Mouse (Mus musculus): ENCODE measurements around the gene Krtap10-10. TPM values are rescaled to one million over a fixed set of nuclear protein-coding genes. Genes with fewer than 3 reads are reported as not detected.

The Krtap10-10 gene
- polyA plus RNA-seq, 1 experiment from 2014 or later = not detected

DNA sequence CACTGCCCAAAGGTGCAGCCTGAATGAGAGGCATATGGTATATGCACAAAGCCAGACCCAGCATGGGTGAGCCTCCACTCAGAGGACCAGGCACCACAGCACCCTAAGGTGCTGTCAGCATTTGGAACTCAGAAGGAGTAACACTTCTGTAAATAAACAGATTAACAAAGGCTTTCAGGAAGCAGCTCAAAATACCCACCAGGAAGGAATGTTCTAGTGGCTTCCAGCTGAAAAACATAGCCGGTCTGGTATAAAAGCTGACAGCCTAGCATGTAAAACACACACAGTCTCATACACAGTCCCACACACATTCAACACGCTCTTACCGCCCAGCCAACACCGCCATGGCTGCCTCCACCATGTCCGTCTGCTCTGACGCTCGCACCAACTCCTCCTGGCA is 25.9 kb downstream of the Krtap10-10 start, which contains the start of gene Gm3285:
TSS of gene Gm3285 (plus strand) at position 301 of the 400 bp plus-strand sequence.
- Histone ChIP-seq H3K36me3 (ENCODE audit: control insufficient read depth, insufficient read depth, low read length) (no peaks in the 10 kb centered on the region), H3K9me3 (ENCODE audit: control insufficient read depth, low read length) (no peaks in the 10 kb centered on the region), H3K4me3 (ENCODE audit: low read length) (no peak within 1 kb of the TSS), H3K27ac (ENCODE audit: low read length) (no peak within 1 kb of the TSS), H3K9ac (ENCODE audit: low read depth, low read length) (no peak within 1 kb of the TSS), H3K4me1 (ENCODE audit: control insufficient read depth, insufficient read depth, low read length) (0 out of 2 replicates have a peak, but pooled peaks cover 2% of the 10 kb centered on the region), H3K4me2 (ENCODE audit: low read depth, low read length) (no peak within 1 kb of the TSS), H3K27me3 (replicated peaks; ENCODE audit: control insufficient read depth, insufficient read depth, low read length) (no peaks in the 10 kb centered on the region)
- 50% methylated on average over 7 of the region's 7 CpGs for WGBS
- no peak for ATAC-seq

GRCm38 (mm10) chr10:77864067-77864761 is 28.5 kb downstream of the Krtap10-10 start:
- Histone ChIP-seq H3K9ac (ENCODE audit: low read depth, low read length) (peak overlapping the region; percentile 52), H3K4me1 (ENCODE audit: control insufficient read depth, insufficient read depth, low read length) (0 out of 2 replicates have a peak, but pooled peaks cover 2% of the 10 kb centered on the region), H3K27ac (ENCODE audit: low read length) (no peak overlapping the region), H3K27me3 (replicated peaks; ENCODE audit: control insufficient read depth, insufficient read depth, low read length) (no peaks in the 10 kb centered on the region), H3K4me3 (ENCODE audit: low read length) (peak overlapping the region; percentile 35), H3K9me3 (ENCODE audit: control insufficient read depth, low read length) (no peaks in the 10 kb centered on the region), H3K4me2 (ENCODE audit: low read depth, low read length) (peak overlapping the region; percentile 51), H3K36me3 (ENCODE audit: control insufficient read depth, insufficient read depth, low read length) (no peaks in the 10 kb centered on the region)
- peak; percentile 97 for ATAC-seq
- 26% methylated on average over 14 of the region's 14 CpGs for WGBS

DNA sequence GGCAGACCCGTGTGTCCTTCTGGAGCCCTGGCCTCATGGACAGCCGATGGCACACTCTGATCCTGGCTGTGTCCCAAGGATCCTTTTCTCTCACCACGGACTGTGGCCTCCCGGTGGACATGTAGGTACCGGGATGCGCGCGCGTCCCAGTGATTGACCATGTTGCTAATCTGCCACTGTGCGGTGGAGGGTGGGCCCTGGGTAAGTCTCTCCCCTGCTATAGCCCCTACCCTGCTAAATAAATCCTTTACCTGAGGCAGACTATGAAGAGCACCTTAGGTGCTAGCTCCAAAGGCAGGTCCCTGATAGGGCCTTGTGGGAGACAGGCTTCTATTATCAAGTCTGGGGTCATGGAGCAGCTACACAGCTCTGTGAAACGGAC is 29.0 kb downstream of the Krtap10-10 start:
- ATAC-seq = no peak; the same call in 1 of the 2 replicates

DNA sequence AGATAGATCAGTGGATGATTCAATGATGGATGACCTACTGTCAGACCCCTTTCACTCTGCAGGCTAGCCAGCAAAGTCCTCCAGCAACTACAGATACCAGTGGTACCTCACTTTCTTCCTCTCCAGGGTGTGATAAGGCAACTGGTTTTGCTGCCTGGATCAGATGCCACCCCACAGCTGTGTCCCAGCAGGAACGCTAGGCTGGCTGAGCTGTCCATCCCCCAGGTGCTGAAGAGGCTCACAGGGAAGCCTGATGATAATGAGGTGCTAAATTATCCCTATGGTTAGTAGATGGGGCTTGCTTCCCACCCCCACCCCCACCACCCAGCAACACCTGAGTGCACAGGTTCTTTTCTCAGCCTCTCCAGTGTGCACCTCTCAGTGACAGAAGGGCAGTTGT is 31.8 kb downstream of the Krtap10-10 start:
- no peaks in the 10 kb centered on the region for H3K9me3 ChIP-seq (ENCODE audit: control insufficient read depth, low read length)
- H3K27me3 ChIP-seq (replicated peaks; ENCODE audit: control insufficient read depth, insufficient read depth, low read length) = no peaks in the 10 kb centered on the region
- no peak overlapping the region for H3K4me3 ChIP-seq (ENCODE audit: low read length)
- H3K4me2 ChIP-seq (ENCODE audit: low read depth, low read length) = no peak overlapping the region
- 0 out of 2 replicates have a peak, but pooled peaks cover 2% of the 10 kb centered on the region for H3K4me1 ChIP-seq (ENCODE audit: control insufficient read depth, insufficient read depth, low read length)
- ATAC-seq = no peak
- H3K9ac ChIP-seq (ENCODE audit: low read depth, low read length) = no peak overlapping the region
- no peak overlapping the region for H3K27ac ChIP-seq (ENCODE audit: low read length)
- no peaks in the 10 kb centered on the region for H3K36me3 ChIP-seq (ENCODE audit: control insufficient read depth, insufficient read depth, low read length)
- WGBS = 6% methylated on average over 1 of the region's 1 CpGs

More for the DNA sequence above, 29.0 kb downstream of the Krtap10-10 start:
- Histone ChIP-seq H3K27ac (ENCODE audit: low read length) (no peak overlapping the region), H3K9me3 (ENCODE audit: control insufficient read depth, low read length) (no peaks in the 10 kb centered on the region), H3K36me3 (ENCODE audit: control insufficient read depth, insufficient read depth, low read length) (no peaks in the 10 kb centered on the region), H3K4me3 (ENCODE audit: low read length) (peak overlapping the region; percentile 35), H3K9ac (ENCODE audit: low read depth, low read length) (peak overlapping the region; percentile 52), H3K4me1 (ENCODE audit: control insufficient read depth, insufficient read depth, low read length) (0 out of 2 replicates have a peak, but pooled peaks cover 2% of the 10 kb centered on the region), H3K27me3 (replicated peaks; ENCODE audit: control insufficient read depth, insufficient read depth, low read length) (no peaks in the 10 kb centered on the region), H3K4me2 (ENCODE audit: low read depth, low read length) (peak overlapping the region; percentile 51)
- 29% methylated on average over 11 of the region's 11 CpGs for WGBS

GRCm38 (mm10) chr10:77869651-77870050 is 33.9 kb downstream of the Krtap10-10 start:
- Histone ChIP-seq H3K9ac (ENCODE audit: low read depth, low read length) (no peak overlapping the region), H3K9me3 (ENCODE audit: control insufficient read depth, low read length) (no peaks in the 10 kb centered on the region)
- 82% methylated on average over 7 of the region's 7 CpGs for WGBS

DNA sequence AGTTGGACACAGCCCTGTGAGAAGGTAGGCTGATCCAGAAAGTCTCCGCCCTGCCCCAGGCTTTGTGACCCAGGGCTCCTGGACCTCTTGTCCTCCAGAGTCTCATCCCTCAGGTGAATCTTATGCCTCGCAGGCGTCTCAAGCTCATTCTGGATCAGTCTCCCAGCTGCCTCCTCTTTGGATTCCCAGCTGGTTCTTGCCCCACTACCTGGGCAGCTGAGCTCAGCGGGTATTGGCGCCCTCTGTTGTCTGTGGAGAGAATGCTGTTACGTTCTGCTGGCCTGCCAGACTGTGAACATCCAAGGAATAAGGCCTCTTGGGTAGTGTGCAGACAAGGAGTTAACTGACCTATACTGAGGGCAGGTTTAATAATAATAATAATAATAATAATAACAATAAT is 43.2 kb downstream of the Krtap10-10 start:
- Histone ChIP-seq H3K4me3 (ENCODE audit: low read length) (no peak overlapping the region), H3K27ac (ENCODE audit: low read length) (no peak overlapping the region), H3K9me3 (ENCODE audit: control insufficient read depth, low read length) (no peaks in the 10 kb centered on the region), H3K4me1 (ENCODE audit: control insufficient read depth, insufficient read depth, low read length) (no peaks in the 10 kb centered on the region), H3K36me3 (ENCODE audit: control insufficient read depth, insufficient read depth, low read length) (no peaks in the 10 kb centered on the region), H3K4me2 (ENCODE audit: low read depth, low read length) (no peak overlapping the region), H3K9ac (ENCODE audit: low read depth, low read length) (no peak overlapping the region), H3K27me3 (replicated peaks; ENCODE audit: control insufficient read depth, insufficient read depth, low read length) (no peaks in the 10 kb centered on the region)
- WGBS = 66% methylated on average over 6 of the region's 6 CpGs
- no peak for ATAC-seq

More at GRCm38 (mm10) chr10:77869651-77870050, 33.9 kb downstream of the Krtap10-10 start:
- H3K27ac ChIP-seq (ENCODE audit: low read length) = no peak overlapping the region
- no peak overlapping the region for H3K4me3 ChIP-seq (ENCODE audit: low read length)
- H3K4me1 ChIP-seq (ENCODE audit: control insufficient read depth, insufficient read depth, low read length) = 0 out of 2 replicates have a peak, but pooled peaks cover 2% of the 10 kb centered on the region
- H3K27me3 ChIP-seq (replicated peaks; ENCODE audit: control insufficient read depth, insufficient read depth, low read length) = no peaks in the 10 kb centered on the region
- no peak overlapping the region for H3K4me2 ChIP-seq (ENCODE audit: low read depth, low read length)
- ATAC-seq = no peak
- no peaks in the 10 kb centered on the region for H3K36me3 ChIP-seq (ENCODE audit: control insufficient read depth, insufficient read depth, low read length)

DNA sequence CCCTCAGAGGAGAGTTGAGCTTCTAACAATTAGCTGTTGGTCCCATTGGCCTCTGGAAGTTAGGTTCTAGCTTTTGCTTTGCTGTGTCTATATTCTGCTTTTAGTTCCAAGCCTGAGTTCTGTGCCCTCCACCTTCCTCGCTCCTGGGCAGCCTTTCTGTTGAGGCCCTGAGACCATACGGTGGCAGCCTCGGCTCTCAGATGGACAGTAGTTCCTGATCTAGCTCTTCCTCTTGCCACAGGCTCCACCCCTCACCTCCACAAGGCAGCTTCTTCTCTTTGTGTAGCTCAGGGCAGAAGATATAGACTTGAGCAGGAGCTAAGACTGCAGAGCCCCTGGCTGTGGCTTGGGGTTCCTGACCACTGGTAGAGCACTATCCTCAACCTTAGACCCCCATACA is 44.6 kb downstream of the Krtap10-10 start:
- Histone ChIP-seq H3K36me3 (ENCODE audit: control insufficient read depth, insufficient read depth, low read length) (no peaks in the 10 kb centered on the region), H3K4me2 (ENCODE audit: low read depth, low read length) (no peak overlapping the region), H3K9me3 (ENCODE audit: control insufficient read depth, low read length) (no peaks in the 10 kb centered on the region), H3K4me3 (ENCODE audit: low read length) (no peak overlapping the region), H3K9ac (ENCODE audit: low read depth, low read length) (no peak overlapping the region), H3K27ac (ENCODE audit: low read length) (no peak overlapping the region), H3K27me3 (replicated peaks; ENCODE audit: control insufficient read depth, insufficient read depth, low read length) (no peaks in the 10 kb centered on the region), H3K4me1 (ENCODE audit: control insufficient read depth, insufficient read depth, low read length) (no peaks in the 10 kb centered on the region)
- 73% methylated on average over 3 of the region's 3 CpGs for WGBS
- ATAC-seq = no peak

DNA sequence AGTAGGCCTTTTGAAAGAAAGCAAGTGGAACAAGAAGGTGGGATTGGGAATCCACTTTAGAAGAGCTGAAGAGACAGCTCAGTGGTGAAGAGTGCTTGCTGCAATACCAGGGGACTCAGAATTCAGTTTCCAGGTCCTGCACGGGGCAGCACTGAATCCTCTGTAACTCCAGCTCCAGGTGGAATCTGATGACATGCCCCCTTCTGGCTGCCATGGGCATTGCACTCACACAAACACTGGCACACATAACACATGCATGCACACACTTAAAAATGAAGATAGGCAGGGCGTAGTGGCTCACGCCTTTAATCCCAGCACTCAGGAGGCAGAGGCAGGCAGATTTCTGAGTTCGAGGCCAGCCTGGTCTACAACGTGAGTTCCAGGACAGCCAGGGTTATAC is 46.8 kb downstream of the Krtap10-10 start:
- Histone ChIP-seq H3K4me3 (ENCODE audit: low read length) (no peak overlapping the region), H3K9me3 (ENCODE audit: control insufficient read depth, low read length) (no peaks in the 10 kb centered on the region), H3K4me2 (ENCODE audit: low read depth, low read length) (no peak overlapping the region), H3K9ac (ENCODE audit: low read depth, low read length) (no peak overlapping the region), H3K27ac (ENCODE audit: low read length) (no peak overlapping the region), H3K36me3 (ENCODE audit: control insufficient read depth, insufficient read depth, low read length) (no peaks in the 10 kb centered on the region), H3K4me1 (ENCODE audit: control insufficient read depth, insufficient read depth, low read length) (no peaks in the 10 kb centered on the region), H3K27me3 (replicated peaks; ENCODE audit: control insufficient read depth, insufficient read depth, low read length) (no peaks in the 10 kb centered on the region)
- whole genome bisulfite sequencing = 85% methylated on average over 5 of the region's 5 CpGs
- no peak for ATAC-seq

GRCm38 (mm10) chr10:77886007-77886747 is 50.4 kb downstream of the Krtap10-10 start:
- no peaks in the 10 kb centered on the region for H3K27me3 ChIP-seq (replicated peaks; ENCODE audit: control insufficient read depth, insufficient read depth, low read length)
- H3K4me3 ChIP-seq (ENCODE audit: low read length) = no peak overlapping the region
- H3K9me3 ChIP-seq (ENCODE audit: control insufficient read depth, low read length) = no peaks in the 10 kb centered on the region
- H3K36me3 ChIP-seq (ENCODE audit: control insufficient read depth, insufficient read depth, low read length) = no peaks in the 10 kb centered on the region
- no peak overlapping the region for H3K9ac ChIP-seq (ENCODE audit: low read depth, low read length)
- WGBS = 47% methylated on average over 12 of the region's 12 CpGs
- H3K4me1 ChIP-seq (ENCODE audit: control insufficient read depth, insufficient read depth, low read length) = no peaks in the 10 kb centered on the region
- H3K27ac ChIP-seq (ENCODE audit: low read length) = no peak overlapping the region
- no peak overlapping the region for H3K4me2 ChIP-seq (ENCODE audit: low read depth, low read length)
- ATAC-seq = no peak

All from intestine, embryonic 16.5 days (tissue).